Mouse (Mus musculus) mammary gland, adult 2 months (tissue): Measurements from ENCODE around the gene March7. TPM values are rescaled to one million over a fixed set of nuclear protein-coding genes. Genes with fewer than 3 reads are reported as not detected.

Experiments used
- polyA plus RNA-seq: library from polyadenylated mRNA; depleted of rRNA; stranded (reverse); fragments of >200 nt; gene quantifications from 2 replicates; pipeline ENCODE4 v1.2.3, GENCODE M21; 2012; ENCODE audit warnings: low replicate concordance; rRNA removed

The March7 gene
- 7.0 and 16.3 TPM in 2 replicates for polyA plus RNA-seq

GRCm38 (mm10) chr2:60209703-60210651 lies at the start of gene March7, which contains the start of gene Baz2b:
March7 (plus strand) TSS chr2:60209887.
Baz2b (minus strand) TSS chr2:60209839.

GRCm38 (mm10) chr2:60284467-60284821 lies 74.8 kb downstream of the March7 start, which contains the start of gene Cd302:
Cd302 (minus strand) TSS chr2:60284488.

Other genes starting within 250 kb of the March7 start
- 12.8 and 16.9 TPM in 2 replicates for gene Baz2b, start within 50 bp of the March7 start, polyA plus RNA-seq
- 35.7 and 41.1 TPM in 2 replicates for gene Cd302, start 74.6 kb downstream of the March7 start, polyA plus RNA-seq
- gene Ly75, start 173.4 kb downstream of the March7 start, polyA plus RNA-seq, result 1.9 and 2.4 TPM in 2 replicates